Mouse (Mus musculus) T-helper 1 cell (primary cell): ENCODE results near the gene Gnas.

Experiments used
- in situ Hi-C: fragments of 300-600 bp; cut with MboI, MseI; formaldehyde crosslinking; loops from one replicate; pipeline ENCODE4 v1.15.1; 2025; ENCODE audit warnings: high pct_unique_total_duplicates

Gene Gnas

DNA sequence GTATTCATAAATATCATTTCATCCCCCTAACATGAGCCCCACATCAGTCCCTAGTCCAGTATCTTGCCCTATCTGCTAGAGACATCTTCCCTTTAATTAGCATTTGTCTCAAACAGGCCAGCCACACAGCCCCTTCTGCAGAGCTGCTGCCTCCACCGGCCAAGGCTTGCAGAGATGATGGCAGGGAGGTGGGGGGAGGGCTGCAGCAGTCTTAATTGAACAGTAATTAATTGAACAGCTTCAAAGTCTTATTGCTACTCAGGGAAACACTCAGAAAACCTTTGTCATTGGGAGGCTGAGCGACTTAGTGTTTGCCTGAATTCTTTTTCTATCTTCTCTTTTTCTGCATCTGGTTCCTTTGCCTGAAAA, 7.5 kb downstream of the Gnas start:
- in situ Hi-C loops, result no loop called here

- in situ Hi-C loops, result no loop called here
These were observed 10.3 kb downstream of the Gnas start for GRCm38 (mm10) chr2:174294457-174294856.

GRCm38 (mm10) chr2:174295175-174295899, 11.2 kb downstream of the Gnas start:
- in situ Hi-C loops, result no loop called here

DNA sequence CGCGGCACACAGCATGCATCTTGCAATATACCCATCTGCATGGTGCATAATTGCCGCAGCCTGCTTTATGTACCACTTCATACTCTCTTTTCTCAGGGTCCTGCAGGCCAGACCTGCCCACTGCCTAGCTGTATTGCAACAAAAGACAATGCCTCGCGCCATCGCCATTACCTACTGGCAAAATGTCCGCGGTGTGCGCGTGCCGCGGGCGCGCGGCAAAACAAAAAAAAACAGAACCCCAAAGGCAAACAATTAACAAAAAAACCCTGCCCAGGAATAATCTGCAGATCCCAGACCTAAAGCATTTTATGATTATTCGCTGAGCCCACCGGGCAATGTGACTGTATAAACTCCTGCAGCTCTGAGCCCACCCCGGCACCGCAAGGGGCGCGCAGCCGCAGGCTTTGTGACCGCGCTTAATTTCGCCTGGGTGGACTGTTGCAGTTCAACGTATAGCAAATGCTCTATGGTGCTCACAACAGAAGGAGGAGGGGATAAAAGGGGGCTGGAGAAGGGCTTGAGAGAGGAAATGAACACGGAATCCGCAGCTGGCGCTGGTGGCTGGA, 11.9 kb downstream of the Gnas start:
- in situ Hi-C loops, result no loop called here

GRCm38 (mm10) chr2:174297086-174297571, 13.0 kb downstream of the Gnas start:
- in situ Hi-C loops, result no loop called here

DNA sequence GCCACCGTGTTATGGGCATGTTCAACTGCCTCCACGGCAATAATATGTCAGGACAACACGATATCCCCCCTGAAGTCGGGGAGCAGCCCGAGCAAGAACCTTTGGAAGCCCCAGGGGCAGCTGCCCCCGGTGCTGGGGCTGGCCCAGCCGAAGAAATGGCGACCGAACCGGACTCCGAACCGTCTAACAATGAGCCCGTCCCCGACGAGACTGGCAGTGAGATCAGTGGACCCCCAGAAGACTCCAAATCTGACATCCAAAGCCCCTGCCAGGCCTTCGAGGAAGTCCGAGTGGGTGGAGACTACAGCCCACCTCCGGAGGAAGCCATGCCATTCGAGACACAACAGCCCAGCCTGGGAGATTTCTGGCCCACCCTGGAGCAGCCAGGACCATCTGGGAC, 13.7 kb downstream of the Gnas start:
- in situ Hi-C loops, result no loop called here

DNA sequence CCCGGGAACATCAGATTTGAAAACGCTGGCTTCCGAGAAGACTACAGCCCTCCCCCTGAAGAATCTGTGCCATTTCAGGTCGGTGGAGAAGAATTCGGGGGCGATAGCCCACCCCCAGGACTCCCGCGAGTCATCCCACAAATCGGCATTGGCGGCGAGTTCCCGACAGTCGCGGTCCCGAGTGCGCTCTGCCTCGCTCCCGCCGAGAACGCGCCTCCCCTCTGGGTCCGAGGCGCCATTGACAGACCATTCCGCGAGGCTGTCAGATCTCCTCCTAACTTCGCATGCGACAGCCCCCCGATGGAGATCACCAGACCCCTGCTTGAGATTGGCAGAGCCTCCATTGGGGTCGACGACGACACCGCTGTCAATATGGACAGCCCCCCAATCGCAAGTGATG, 14.4 kb downstream of the Gnas start:
- in situ Hi-C loops, result no loop called here

DNA sequence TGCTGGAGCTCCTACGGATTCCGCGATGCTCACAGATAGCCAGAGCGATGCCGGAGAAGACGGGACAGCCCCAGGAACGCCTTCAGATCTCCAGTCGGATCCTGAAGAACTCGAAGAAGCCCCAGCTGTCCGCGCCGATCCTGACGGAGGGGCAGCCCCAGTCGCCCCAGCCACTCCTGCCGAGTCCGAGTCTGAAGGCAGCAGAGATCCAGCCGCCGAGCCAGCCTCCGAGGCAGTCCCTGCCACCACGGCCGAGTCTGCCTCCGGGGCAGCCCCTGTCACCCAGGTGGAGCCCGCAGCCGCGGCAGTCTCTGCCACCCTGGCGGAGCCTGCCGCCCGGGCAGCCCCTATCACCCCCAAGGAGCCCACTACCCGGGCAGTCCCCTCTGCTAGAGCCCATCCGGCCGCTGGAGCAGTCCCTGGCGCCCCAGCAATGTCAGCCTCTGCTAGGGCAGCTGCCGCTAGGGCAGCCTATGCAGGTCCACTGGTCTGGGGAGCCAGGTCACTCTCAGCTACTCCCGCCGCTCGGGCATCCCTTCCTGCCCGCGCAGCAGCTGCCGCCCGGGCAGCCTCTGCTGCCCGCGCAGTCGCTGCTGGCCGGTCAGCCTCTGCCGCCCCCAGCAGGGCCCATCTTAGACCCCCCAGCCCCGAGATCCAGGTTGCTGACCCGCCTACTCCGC, 15.1 kb downstream of the Gnas start:
- in situ Hi-C loops, result no loop called here

DNA sequence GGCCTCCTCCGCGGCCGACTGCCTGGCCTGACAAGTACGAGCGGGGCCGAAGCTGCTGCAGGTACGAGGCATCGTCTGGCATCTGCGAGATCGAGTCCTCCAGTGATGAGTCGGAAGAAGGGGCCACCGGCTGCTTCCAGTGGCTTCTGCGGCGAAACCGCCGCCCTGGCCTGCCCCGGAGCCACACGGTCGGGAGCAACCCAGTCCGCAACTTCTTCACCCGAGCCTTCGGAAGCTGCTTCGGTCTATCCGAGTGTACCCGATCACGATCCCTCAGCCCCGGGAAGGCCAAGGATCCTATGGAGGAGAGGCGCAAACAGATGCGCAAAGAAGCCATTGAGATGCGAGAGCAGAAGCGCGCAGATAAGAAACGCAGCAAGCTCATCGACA, 15.6 kb downstream of the Gnas start:
- in situ Hi-C loops, result no loop called here

DNA sequence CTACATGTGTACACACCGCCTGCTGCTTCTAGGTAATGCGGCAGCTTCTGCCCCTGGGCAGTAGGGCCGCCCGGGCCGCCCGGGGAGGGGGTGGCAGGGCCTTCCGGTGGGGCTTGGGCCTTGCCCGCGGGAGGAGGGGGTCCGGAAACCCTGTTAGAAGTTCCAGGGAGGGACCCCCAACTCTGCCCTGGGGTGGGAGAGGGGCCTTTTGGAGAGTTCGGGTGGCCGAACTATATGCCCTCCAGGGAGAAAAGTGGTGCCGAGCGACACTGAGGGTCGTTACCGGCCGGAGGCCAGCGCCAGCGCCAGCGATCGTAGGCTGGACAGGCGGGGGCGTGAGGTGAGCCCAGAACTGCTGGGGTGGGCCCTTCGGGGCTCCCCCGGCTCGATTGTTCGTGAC, 16.1 kb downstream of the Gnas start:
- in situ Hi-C loops, result no loop called here

GRCm38 (mm10) chr2:174300666-174301065, 16.5 kb downstream of the Gnas start:
- in situ Hi-C loops, result no loop called here

- in situ Hi-C loops, result no loop called here
These were observed 18.4 kb downstream of the Gnas start for GRCm38 (mm10) chr2:174302526-174302925.

DNA sequence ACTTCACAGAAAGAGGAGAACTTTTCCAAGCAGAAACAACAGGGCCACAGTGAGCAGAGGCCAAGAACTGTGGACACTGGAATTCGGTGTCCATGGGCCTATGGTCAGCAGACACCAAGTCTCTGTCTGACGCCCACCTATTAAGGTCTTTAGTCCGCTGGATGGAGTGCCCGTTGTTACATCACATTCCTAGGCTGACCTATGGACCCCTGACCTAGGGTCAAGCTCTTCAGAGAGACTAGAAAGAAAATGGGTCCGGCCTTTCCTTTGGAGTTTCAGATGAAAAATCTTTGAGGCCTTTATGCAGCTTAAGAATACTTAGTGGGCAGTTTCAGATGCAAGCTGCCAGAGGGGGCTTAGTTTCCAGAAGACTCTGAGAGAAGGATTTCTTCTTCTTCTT, 21.5 kb downstream of the Gnas start:
- in situ Hi-C loops, result loop anchor here (5.0 kb wide), 1 partner anchor 552 kb away; no protein-coding TSS in a partner anchor

GRCm38 (mm10) chr2:174307903-174308302, 23.8 kb downstream of the Gnas start:
- in situ Hi-C loops, result loop anchor here (5.0 kb wide), 1 partner anchor 549 kb away; no protein-coding TSS in a partner anchor

DNA sequence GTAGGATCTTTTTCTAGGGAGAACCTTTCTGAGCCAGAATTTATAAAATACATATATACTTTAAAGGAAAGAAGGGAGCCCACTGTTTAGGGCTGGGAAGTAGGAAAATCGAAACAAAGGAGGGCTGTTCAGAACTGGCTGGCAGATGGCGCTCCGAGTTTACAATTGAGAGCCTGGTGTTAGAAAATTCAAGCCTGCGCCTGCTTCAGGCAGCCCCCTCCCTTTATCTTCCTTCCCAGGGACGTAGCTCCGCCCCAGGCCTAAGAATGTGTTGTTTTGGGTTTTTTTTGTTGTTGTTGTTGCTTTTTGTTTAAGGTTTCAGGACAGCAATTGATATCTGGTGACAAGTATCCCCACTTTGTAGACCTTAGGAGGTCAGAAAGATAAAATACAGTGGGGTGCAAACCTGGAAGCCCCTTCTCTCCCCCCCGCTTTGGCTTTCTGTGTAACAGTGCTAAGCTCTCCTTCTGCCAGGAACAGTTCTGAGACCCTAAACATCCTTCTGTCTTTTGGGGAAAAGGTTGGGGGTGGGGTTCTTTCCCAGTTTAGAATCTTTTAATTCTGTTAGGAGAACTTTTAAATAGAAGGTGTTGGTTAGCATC, 26.9 kb downstream of the Gnas start:
- in situ Hi-C loops, result no loop called here

DNA sequence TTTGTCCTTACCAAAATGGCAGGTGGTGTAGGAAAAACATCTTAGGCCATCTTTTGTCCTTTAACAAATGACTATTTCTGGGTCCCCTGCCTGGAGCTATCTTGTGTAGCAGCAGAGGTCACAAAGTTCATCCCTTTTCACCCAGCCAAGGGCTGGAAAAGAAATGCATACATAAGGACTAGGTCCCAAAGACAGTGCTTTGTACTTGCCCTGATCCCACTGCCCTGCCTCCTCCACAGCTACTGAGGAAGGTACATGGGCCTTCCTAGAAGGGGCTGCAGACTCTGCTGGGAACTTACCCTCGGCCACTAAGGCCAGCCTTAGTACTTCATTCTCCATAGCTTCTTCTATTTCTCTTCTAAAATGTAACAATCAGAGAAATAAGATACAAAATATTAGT, 27.5 kb downstream of the Gnas start:
- in situ Hi-C loops, result no loop called here

GRCm38 (mm10) chr2:174312118-174312647, 28.1 kb downstream of the Gnas start:
- in situ Hi-C loops, result no loop called here

- in situ Hi-C loops, result no loop called here
These were observed 28.5 kb downstream of the Gnas start for GRCm38 (mm10) chr2:174312661-174313060.

- in situ Hi-C loops, result loop anchor here (5.0 kb wide), 2 partner anchors 87 to 357 kb away; no protein-coding TSS in a partner anchor
These were observed 31.3 kb downstream of the Gnas start for GRCm38 (mm10) chr2:174315445-174315844.

DNA sequence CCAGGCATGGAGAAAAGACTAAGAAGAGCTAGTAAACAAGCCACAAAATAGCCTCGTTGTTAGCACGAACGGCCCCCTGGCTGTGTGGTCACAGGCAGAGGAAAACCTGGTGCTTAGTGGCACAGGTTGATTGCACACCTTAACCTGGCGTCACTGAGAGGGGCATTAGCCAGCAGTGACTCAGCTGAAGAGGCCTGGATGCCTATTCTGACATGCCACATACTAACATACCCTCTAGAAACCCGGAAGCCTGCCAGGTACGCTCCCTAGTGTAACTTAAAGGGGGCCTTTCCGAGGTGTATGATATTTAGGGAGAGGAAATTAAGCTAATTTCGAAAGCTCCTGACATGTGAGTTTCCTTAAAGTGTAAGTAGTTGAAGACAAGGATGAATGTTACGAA, 32.5 kb downstream of the Gnas start:
- in situ Hi-C loops, result loop anchor here (5.0 kb wide), 2 partner anchors 86 to 356 kb away; no protein-coding TSS in a partner anchor

DNA sequence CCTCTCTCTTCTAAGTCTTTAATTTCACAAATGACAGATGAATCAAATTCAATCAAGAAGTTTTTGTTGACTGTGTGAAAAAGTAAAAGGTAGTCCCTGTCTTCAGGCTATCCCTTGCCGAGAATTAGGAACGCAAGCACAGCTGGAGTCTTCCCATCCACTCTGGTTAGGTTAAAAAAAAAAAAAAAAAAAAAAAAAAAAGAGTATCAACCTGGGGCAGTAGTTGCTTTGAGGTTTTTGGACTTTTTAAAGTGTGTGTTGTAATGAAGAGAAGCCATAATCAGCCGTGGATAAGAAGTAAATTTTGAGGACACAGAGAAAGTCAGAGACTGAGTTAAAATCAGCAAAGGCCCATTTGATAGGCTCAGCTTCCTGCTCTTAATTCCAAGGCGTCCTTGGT, 41.9 kb downstream of the Gnas start:
- in situ Hi-C loops, result loop anchor here (10.0 kb wide), 1 partner anchor 129 kb away; the partner anchor contains the start of gene Tubb1

- in situ Hi-C loops, result loop anchor here (10.0 kb wide), 1 partner anchor 128 kb away; the partner anchor contains the start of gene Tubb1
These were observed 42.4 kb downstream of the Gnas start for GRCm38 (mm10) chr2:174326481-174326880.
